Mouse (Mus musculus) megakaryocyte, embryonic 14.5 days (primary cell): ENCODE data around the gene Aoah.

Experiments
- FLI1 ChIP-seq: IDR thresholded peaks from 2 replicates; pipeline ENCODE4 v1.6.1; 2012; ENCODE audit warnings: low read length, inconsistent platforms, mixed read lengths
- GATA1 ChIP-seq: IDR thresholded peaks from 3 replicates; pipeline ENCODE4 v1.6.1; 2012; ENCODE audit warnings: mixed read lengths, low read length, inconsistent platforms, borderline replicate concordance

DNA sequence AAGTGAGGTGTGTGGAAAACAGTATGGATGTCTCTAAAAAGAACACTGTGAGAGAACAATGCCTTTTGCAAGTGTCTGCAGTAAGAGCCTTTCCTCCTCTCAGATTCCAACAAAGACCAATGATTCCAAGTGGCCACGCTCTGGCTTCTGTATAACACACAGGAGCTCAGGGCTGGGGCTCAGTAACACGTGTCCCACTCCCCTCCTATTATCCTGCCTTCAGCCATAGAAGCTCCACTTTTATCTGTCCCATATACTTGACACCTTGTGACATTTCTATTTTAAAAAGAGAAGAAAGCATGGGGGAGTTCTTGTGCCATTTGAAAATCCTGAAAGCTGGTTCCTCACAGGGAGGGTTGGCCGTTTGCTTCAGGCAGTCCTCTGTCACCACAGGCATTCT is 219.7 kb downstream of the Aoah start:
- TF ChIP-seq GATA1 (no peak), FLI1 (no peak)
